Mouse (Mus musculus): Measurements from ENCODE around the gene Cep70. TPM values are rescaled to one million over a fixed set of nuclear protein-coding genes. Genes with fewer than 3 reads are reported as not detected.
A peak's percentile ranks its signal among the peaks of the same experiment; 100 is the strongest.

The Cep70 gene
- polyA plus RNA-seq, 1 experiment from 2014 or later, result 20.9 TPM

GRCm38 (mm10) chr9:99242533-99243189, 506 bp upstream of the Cep70 start:
- Histone ChIP-seq H3K9ac (peak overlapping the region; percentile 82), H3K4me1 (replicated peaks) (peaks cover 12% of the 10 kb centered on the region), H3K4me3 (peak overlapping the region; percentile 94), H3K9me3 (replicated peaks) (no peaks in the 10 kb centered on the region), H3K27me3 (no peaks in the 10 kb centered on the region), H3K36me3 (no peaks in the 10 kb centered on the region), H3K27ac (peak overlapping the region; percentile 70), H3K4me2 (peak overlapping the region; percentile 68)
- no peak; the same call in 1 of the 2 replicates for ATAC-seq (replicated peaks; ENCODE audit: insufficient number of reproducible peaks, insufficient read depth, low FRiP score, low read depth)
- WGBS, result 5% methylated on average over 17 of the region's 17 CpGs

GRCm38 (mm10) chr9:99243895-99244293, 727 bp downstream of the Cep70 start:
- Histone ChIP-seq H3K9ac (peak overlapping the region; percentile 82), H3K4me3 (peak overlapping the region; percentile 94), H3K4me1 (replicated peaks) (peaks cover 14% of the 10 kb centered on the region), H3K27ac (peak overlapping the region; percentile 70), H3K9me3 (replicated peaks) (no peaks in the 10 kb centered on the region), H3K4me2 (peak overlapping the region; percentile 68), H3K36me3 (no peaks in the 10 kb centered on the region), H3K27me3 (no peaks in the 10 kb centered on the region)
- ATAC-seq (replicated peaks; ENCODE audit: insufficient number of reproducible peaks, insufficient read depth, low FRiP score, low read depth), result no peak
- 4% methylated on average over 10 of the region's 10 CpGs for WGBS

- Histone ChIP-seq H3K4me1 (replicated peaks) (peaks cover 8% of the 10 kb centered on the region; the same call in 1 of the 2 replicates), H3K27me3 (no peaks in the 10 kb centered on the region), H3K36me3 (no peaks in the 10 kb centered on the region), H3K4me2 (no peak overlapping the region), H3K9me3 (replicated peaks) (no peaks in the 10 kb centered on the region), H3K27ac (no peak overlapping the region), H3K4me3 (no peak overlapping the region), H3K9ac (no peak overlapping the region)
- no peak for ATAC-seq (replicated peaks; ENCODE audit: insufficient number of reproducible peaks, insufficient read depth, low FRiP score, low read depth)
- WGBS, result 52% methylated on average over 8 of the region's 8 CpGs
Measured at GRCm38 (mm10) chr9:99248304-99248703, 5.1 kb downstream of the Cep70 start.

- ATAC-seq (replicated peaks; ENCODE audit: insufficient number of reproducible peaks, insufficient read depth, low FRiP score, low read depth), result no peak
- H3K4me1 ChIP-seq (replicated peaks), result peaks cover 5% of the 10 kb centered on the region; the same call in 1 of the 2 replicates
- no peaks in the 10 kb centered on the region; the same call in 1 of the 2 replicates for H3K36me3 ChIP-seq
- H3K27me3 ChIP-seq, result no peaks in the 10 kb centered on the region
- no peak overlapping the region for H3K9ac ChIP-seq
- H3K9me3 ChIP-seq (replicated peaks), result no peaks in the 10 kb centered on the region
- no peak overlapping the region for H3K4me2 ChIP-seq
- no peak overlapping the region for H3K4me3 ChIP-seq
- no peak overlapping the region for H3K27ac ChIP-seq
- WGBS, result 92% methylated on average over 4 of the region's 4 CpGs
Measured at GRCm38 (mm10) chr9:99248906-99249305, 5.7 kb downstream of the Cep70 start.

- Histone ChIP-seq H3K36me3 (peaks cover 19% of the 10 kb centered on the region), H3K4me3 (no peak overlapping the region), H3K27ac (no peak overlapping the region), H3K4me2 (no peak overlapping the region), H3K9me3 (replicated peaks) (no peaks in the 10 kb centered on the region), H3K9ac (no peak overlapping the region), H3K4me1 (replicated peaks) (no peaks in the 10 kb centered on the region), H3K27me3 (no peaks in the 10 kb centered on the region)
- 91% methylated on average over 10 of the region's 10 CpGs for WGBS
- ATAC-seq (replicated peaks; ENCODE audit: insufficient number of reproducible peaks, insufficient read depth, low FRiP score, low read depth), result no peak
Measured at GRCm38 (mm10) chr9:99253861-99254260, 10.7 kb downstream of the Cep70 start.

- Histone ChIP-seq H3K4me1 (replicated peaks) (no peaks in the 10 kb centered on the region), H3K27ac (no peak overlapping the region), H3K4me3 (no peak overlapping the region), H3K9ac (no peak overlapping the region), H3K9me3 (replicated peaks) (no peaks in the 10 kb centered on the region), H3K27me3 (no peaks in the 10 kb centered on the region), H3K4me2 (no peak overlapping the region), H3K36me3 (peaks cover 19% of the 10 kb centered on the region)
- ATAC-seq (replicated peaks; ENCODE audit: insufficient number of reproducible peaks, insufficient read depth, low FRiP score, low read depth), result no peak
- 94% methylated on average over 1 of the region's 1 CpGs for WGBS
Measured at GRCm38 (mm10) chr9:99256206-99256605, 13.0 kb downstream of the Cep70 start.

GRCm38 (mm10) chr9:99256821-99257220, 13.7 kb downstream of the Cep70 start:
- Histone ChIP-seq H3K27ac (no peak overlapping the region), H3K4me3 (no peak overlapping the region), H3K4me2 (no peak overlapping the region), H3K27me3 (no peaks in the 10 kb centered on the region), H3K4me1 (replicated peaks) (no peaks in the 10 kb centered on the region), H3K36me3 (peaks cover 19% of the 10 kb centered on the region), H3K9ac (no peak overlapping the region), H3K9me3 (replicated peaks) (no peaks in the 10 kb centered on the region)
- WGBS, result 74% methylated on average over 3 of the region's 3 CpGs
- ATAC-seq (replicated peaks; ENCODE audit: insufficient number of reproducible peaks, insufficient read depth, low FRiP score, low read depth), result no peak

GRCm38 (mm10) chr9:99258891-99259290, 15.7 kb downstream of the Cep70 start:
- H3K27me3 ChIP-seq, result no peaks in the 10 kb centered on the region
- WGBS, result 76% methylated on average over 5 of the region's 5 CpGs

GRCm38 (mm10) chr9:99304296-99304695, 61.1 kb downstream of the Cep70 start:
- ATAC-seq (replicated peaks; ENCODE audit: insufficient number of reproducible peaks, insufficient read depth, low FRiP score, low read depth), result no peak
- Histone ChIP-seq H3K4me3 (no peak overlapping the region), H3K36me3 (no peaks in the 10 kb centered on the region; the same call in 1 of the 2 replicates), H3K4me1 (replicated peaks) (no peaks in the 10 kb centered on the region), H3K9ac (no peak overlapping the region), H3K9me3 (replicated peaks) (no peaks in the 10 kb centered on the region), H3K27ac (no peak overlapping the region), H3K4me2 (no peak overlapping the region), H3K27me3 (no peaks in the 10 kb centered on the region)
- WGBS, result 75% methylated on average over 5 of the region's 5 CpGs

More at GRCm38 (mm10) chr9:99258891-99259290, 15.7 kb downstream of the Cep70 start:
- H3K36me3 ChIP-seq, result peaks cover 33% of the 10 kb centered on the region
- H3K4me2 ChIP-seq, result no peak overlapping the region
- H3K9me3 ChIP-seq (replicated peaks), result no peaks in the 10 kb centered on the region
- no peak overlapping the region for H3K9ac ChIP-seq
- no peaks in the 10 kb centered on the region for H3K4me1 ChIP-seq (replicated peaks)
- H3K27ac ChIP-seq, result no peak overlapping the region
- ATAC-seq (replicated peaks; ENCODE audit: insufficient number of reproducible peaks, insufficient read depth, low FRiP score, low read depth), result no peak
- H3K4me3 ChIP-seq, result no peak overlapping the region

- no peaks in the 10 kb centered on the region for H3K27me3 ChIP-seq
- H3K9me3 ChIP-seq (replicated peaks), result no peaks in the 10 kb centered on the region
- H3K36me3 ChIP-seq, result peaks cover 6% of the 10 kb centered on the region; the same call in 1 of the 2 replicates
- no peak overlapping the region for H3K9ac ChIP-seq
- no peak overlapping the region for H3K27ac ChIP-seq
- no peaks in the 10 kb centered on the region for H3K4me1 ChIP-seq (replicated peaks)
- H3K4me3 ChIP-seq, result no peak overlapping the region
- H3K4me2 ChIP-seq, result no peak overlapping the region
- WGBS, result 79% methylated on average over 6 of the region's 6 CpGs
- ATAC-seq (replicated peaks; ENCODE audit: insufficient number of reproducible peaks, insufficient read depth, low FRiP score, low read depth), result no peak
Measured at GRCm38 (mm10) chr9:99306226-99306625, 63.1 kb downstream of the Cep70 start.

- no peak for ATAC-seq (replicated peaks; ENCODE audit: insufficient number of reproducible peaks, insufficient read depth, low FRiP score, low read depth)
- no peaks in the 10 kb centered on the region for H3K9me3 ChIP-seq (replicated peaks)
- H3K4me1 ChIP-seq (replicated peaks), result no peaks in the 10 kb centered on the region
Measured at GRCm38 (mm10) chr9:99319343-99319951, 76.3 kb downstream of the Cep70 start.

GRCm38 (mm10) chr9:99320006-99320405, 76.8 kb downstream of the Cep70 start:
- Histone ChIP-seq H3K36me3 (no peaks in the 10 kb centered on the region), H3K27me3 (no peaks in the 10 kb centered on the region)
- ATAC-seq (replicated peaks; ENCODE audit: insufficient number of reproducible peaks, insufficient read depth, low FRiP score, low read depth), result no peak

More at GRCm38 (mm10) chr9:99319343-99319951, 76.3 kb downstream of the Cep70 start:
- WGBS, result 49% methylated on average over 8 of the region's 8 CpGs
- Histone ChIP-seq H3K4me2 (no peak overlapping the region), H3K27me3 (no peaks in the 10 kb centered on the region), H3K9ac (no peak overlapping the region), H3K4me3 (no peak overlapping the region), H3K27ac (no peak overlapping the region), H3K36me3 (no peaks in the 10 kb centered on the region)

More at GRCm38 (mm10) chr9:99320006-99320405, 76.8 kb downstream of the Cep70 start:
- Histone ChIP-seq H3K4me3 (no peak overlapping the region), H3K4me1 (replicated peaks) (no peaks in the 10 kb centered on the region), H3K27ac (no peak overlapping the region), H3K9me3 (replicated peaks) (no peaks in the 10 kb centered on the region), H3K4me2 (no peak overlapping the region), H3K9ac (no peak overlapping the region)
- WGBS, result 72% methylated on average over 8 of the region's 8 CpGs
